Mouse (Mus musculus) 3134 (cell line): ENCODE data around the gene Purb.

Experiments
- DNase-seq: peaks from one replicate; pipeline ENCODE4 v3.0.0-alpha.2; 2011; ENCODE audit warnings: low spot score; ENCODE audit not compliant: insufficient read length; ENCODE audit errors: extremely low read depth

Purb gene

GRCm38 (mm10) chr11:6475867-6476484 lies at the start of gene Purb:
TSS of gene Purb (minus strand) at chr11:6475917.
- DNase-seq, result peak; percentile 85

- no peak for DNase-seq
Observed at GRCm38 (mm10) chr11:6525241-6525640, 49.5 kb upstream of the Purb start.

- no peak for DNase-seq
Observed at GRCm38 (mm10) chr11:6524880-6525238, 49.1 kb upstream of the Purb start.

- DNase-seq, result no peak
Observed at GRCm38 (mm10) chr11:6524165-6524879, 48.6 kb upstream of the Purb start.

GRCm38 (mm10) chr11:6523662-6524088 lies 48.0 kb upstream of the Purb start:
- peak; percentile 45 for DNase-seq

GRCm38 (mm10) chr11:6522782-6523525 lies 47.2 kb upstream of the Purb start:
- DNase-seq, result no peak

- no peak for DNase-seq
Observed at GRCm38 (mm10) chr11:6520507-6521173, 44.9 kb upstream of the Purb start, which contains the start of gene Myo1g. TSS of gene Myo1g (minus strand) at chr11:6520965.

GRCm38 (mm10) chr11:6519491-6520033 lies 43.8 kb upstream of the Purb start:
- no peak for DNase-seq

- DNase-seq, result no peak
Observed at GRCm38 (mm10) chr11:6514837-6515236, 39.1 kb upstream of the Purb start.

- no peak for DNase-seq
Observed at GRCm38 (mm10) chr11:6508269-6508876, 32.7 kb upstream of the Purb start.

GRCm38 (mm10) chr11:6506516-6506915 lies 30.8 kb upstream of the Purb start:
- no peak for DNase-seq

- no peak for DNase-seq
Observed at GRCm38 (mm10) chr11:6504689-6505088, 29.0 kb upstream of the Purb start.

- DNase-seq, result no peak
Observed at GRCm38 (mm10) chr11:6504226-6504625, 28.5 kb upstream of the Purb start.

GRCm38 (mm10) chr11:6502506-6502905 lies 26.8 kb upstream of the Purb start:
- DNase-seq, result no peak

GRCm38 (mm10) chr11:6497311-6497948 lies 21.7 kb upstream of the Purb start:
- no peak for DNase-seq

GRCm38 (mm10) chr11:6489691-6490503 lies 14.2 kb upstream of the Purb start:
- peak; percentile 38 for DNase-seq

- peak; percentile 26 for DNase-seq
Observed at GRCm38 (mm10) chr11:6489257-6489656, 13.5 kb upstream of the Purb start.

- DNase-seq, result no peak
Observed at GRCm38 (mm10) chr11:6488041-6488684, 12.4 kb upstream of the Purb start.

- no peak for DNase-seq
Observed at GRCm38 (mm10) chr11:6487496-6487895, 11.8 kb upstream of the Purb start.
